Mouse (Mus musculus): ENCODE measurements at regions not wholly inside any gene's neighbourhood (a gene's known extent, or its start where the extent isn't known, plus 50 kb on each side); places are given as distances from the start of the nearest gene placed in this dataset.
"Not testable (repeated sequence)": the region's sequence is repeated elsewhere in the genome, so short reads cannot be mapped to it uniquely, and the experiment has no call there.

DNA sequence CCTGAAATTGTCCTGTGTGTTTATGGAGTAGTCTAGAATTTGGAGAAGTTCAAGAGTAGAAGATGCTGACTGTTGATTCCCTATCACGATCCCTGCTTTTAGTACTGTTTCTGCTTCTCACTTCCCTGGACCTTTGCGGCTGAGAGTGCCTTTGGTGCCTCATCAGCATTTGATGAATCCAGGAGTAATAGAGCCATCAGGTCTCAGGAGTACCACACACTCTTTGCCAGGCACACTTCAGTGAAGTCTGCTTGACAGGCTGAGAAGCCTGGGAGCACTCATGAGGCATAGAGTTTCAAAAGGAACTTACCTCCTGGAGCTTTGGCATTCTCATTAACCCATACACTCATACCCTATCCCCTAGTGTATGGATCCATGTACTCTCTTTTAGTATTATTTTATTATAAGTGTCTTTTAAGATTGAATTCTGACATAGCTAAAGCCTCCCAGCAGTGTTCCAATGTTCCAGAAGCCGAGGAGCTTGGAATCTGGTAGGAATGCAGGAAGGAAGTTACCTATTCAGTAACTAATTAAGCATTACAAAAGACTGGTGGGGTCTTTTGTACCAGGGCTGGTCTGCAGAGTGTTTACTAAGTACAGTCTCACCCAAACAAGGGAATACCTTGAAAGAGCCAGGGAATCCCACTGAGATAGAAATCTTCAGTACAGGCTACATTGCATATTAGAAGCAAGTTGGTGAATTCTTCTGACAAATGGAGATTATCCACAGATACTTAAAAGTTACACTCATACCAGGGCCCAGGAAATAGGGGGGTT, 139.7 kb downstream of the Tex13c3 start:
- not testable (repeated sequence) for H3K27ac ChIP-seq; H3K9ac ChIP-seq; ATAC-seq (ENCODE audit: low FRiP score); H3K4me3 ChIP-seq; H3K27me3 ChIP-seq; H3K4me1 ChIP-seq; H3K36me3 ChIP-seq; H3K9me3 ChIP-seq (replicated peaks); H3K4me2 ChIP-seq (replicated peaks)
- WGBS = 65% methylated on average over 3 of the region's 3 CpGs

GRCm38 (mm10) chrX:19313286-19313685, 167.8 kb downstream of the Tex13c3 start:
- Histone ChIP-seq H3K4me3 (no peak overlapping the region), H3K27ac (no peak overlapping the region), H3K36me3 (no peaks in the 10 kb centered on the region), H3K9me3 (replicated peaks) (no peaks in the 10 kb centered on the region), H3K4me2 (replicated peaks) (no peak overlapping the region), H3K9ac (no peak overlapping the region), H3K27me3 (no peaks in the 10 kb centered on the region), H3K4me1 (no peaks in the 10 kb centered on the region)
- WGBS = 78% methylated on average over 2 of the region's 2 CpGs
- ATAC-seq (ENCODE audit: low FRiP score) = no peak

DNA sequence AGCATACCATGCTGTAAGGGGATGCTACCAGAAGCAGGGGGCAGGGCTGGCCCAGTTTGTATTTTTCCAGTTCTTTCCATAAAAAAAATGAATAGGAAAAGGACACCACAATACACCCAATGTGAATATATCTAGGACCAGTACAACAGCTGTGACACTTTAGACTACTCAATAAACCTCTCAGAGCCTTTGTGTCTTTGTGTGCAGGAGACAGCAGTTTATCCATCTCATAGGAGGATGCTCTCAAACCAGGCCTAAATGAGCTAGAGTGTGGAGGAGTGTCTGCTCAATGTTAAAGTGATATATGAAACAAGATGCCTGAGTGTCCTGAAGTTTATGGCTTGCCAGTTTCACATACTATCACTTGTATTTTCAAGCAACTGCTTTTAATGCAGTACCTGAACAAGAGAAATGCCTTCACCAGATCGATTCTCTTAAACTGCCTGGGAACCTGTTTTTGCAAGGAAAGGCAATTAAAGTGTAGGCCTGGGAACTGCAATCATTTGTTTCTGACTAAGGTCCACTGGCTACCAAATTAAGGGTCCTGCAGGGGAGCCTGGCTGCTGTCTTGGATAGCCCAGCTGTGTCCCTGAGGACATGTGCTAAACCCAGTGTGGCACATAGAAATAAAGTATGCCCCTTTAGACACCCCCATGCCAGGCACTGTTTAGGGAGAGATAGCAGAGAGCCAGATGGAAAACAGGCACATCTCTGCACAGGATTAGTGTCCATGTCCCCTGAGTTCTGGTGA, 169.1 kb downstream of the Tex13c3 start:
- H3K27ac ChIP-seq = no peak overlapping the region
- no peak overlapping the region for H3K4me2 ChIP-seq (replicated peaks)
- H3K9ac ChIP-seq = no peak overlapping the region
- no peaks in the 10 kb centered on the region for H3K9me3 ChIP-seq (replicated peaks)
- no peaks in the 10 kb centered on the region for H3K4me1 ChIP-seq
- 67% methylated on average over 1 of the region's 1 CpGs for WGBS
- no peaks in the 10 kb centered on the region for H3K27me3 ChIP-seq
- no peaks in the 10 kb centered on the region for H3K36me3 ChIP-seq
- H3K4me3 ChIP-seq = no peak overlapping the region
- ATAC-seq (ENCODE audit: low FRiP score) = no peak

DNA sequence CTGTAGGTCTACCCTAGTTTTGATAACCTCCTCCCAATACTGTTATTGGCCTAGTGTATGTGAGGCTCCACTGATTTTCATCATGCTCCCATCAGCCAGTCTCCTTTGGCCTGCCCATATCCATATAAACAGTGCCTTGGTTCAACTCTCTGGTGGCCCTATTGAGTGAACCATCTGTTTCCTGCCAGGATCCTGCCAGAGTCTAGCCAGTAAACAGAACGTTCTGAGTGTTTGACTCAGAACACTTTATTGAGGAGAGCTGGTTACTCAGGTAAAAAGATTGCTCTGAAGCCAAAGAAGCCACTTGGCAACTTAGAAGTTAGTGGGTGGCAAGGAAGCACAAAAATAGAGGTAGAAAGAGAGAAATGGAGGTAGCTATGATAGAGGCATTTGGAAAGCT, 169.7 kb downstream of the Tex13c3 start:
- H3K27ac ChIP-seq = no peak overlapping the region
- no peak overlapping the region for H3K4me2 ChIP-seq (replicated peaks)
- no peaks in the 10 kb centered on the region for H3K4me1 ChIP-seq
- no peak for ATAC-seq (ENCODE audit: low FRiP score)
- H3K4me3 ChIP-seq = no peak overlapping the region
- no peaks in the 10 kb centered on the region for H3K36me3 ChIP-seq
- H3K9me3 ChIP-seq (replicated peaks) = no peaks in the 10 kb centered on the region
- H3K9ac ChIP-seq = no peak overlapping the region
- 42% methylated on average over 1 of the region's 1 CpGs for WGBS
- no peaks in the 10 kb centered on the region for H3K27me3 ChIP-seq

DNA sequence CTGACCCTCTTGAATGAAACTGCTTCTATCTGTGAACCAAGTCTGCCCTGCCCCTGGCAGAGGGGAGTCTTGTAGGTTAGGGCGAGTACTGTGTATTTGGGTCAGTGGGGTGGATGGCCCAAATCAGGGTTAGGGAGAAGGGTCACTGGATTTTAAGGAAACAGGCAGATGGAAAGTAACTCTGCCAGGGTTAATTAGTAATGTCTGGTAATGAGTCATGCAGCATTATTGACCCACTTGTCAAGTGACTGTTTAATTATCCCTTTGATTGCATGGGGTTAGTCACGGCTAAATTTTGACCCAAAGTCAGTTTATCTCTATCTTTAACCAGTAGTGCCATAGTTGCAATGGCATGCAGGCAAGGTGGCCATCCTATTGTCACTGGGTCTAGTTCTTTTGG, 192.9 kb downstream of the Tex13c3 start:
- no peak for ATAC-seq (ENCODE audit: low FRiP score)
- no peak overlapping the region for H3K4me3 ChIP-seq
- WGBS = 85% methylated on average over 2 of the region's 2 CpGs
- no peaks in the 10 kb centered on the region for H3K4me1 ChIP-seq
- no peaks in the 10 kb centered on the region for H3K27me3 ChIP-seq
- no peaks in the 10 kb centered on the region for H3K9me3 ChIP-seq (replicated peaks)
- no peak overlapping the region for H3K4me2 ChIP-seq (replicated peaks)
- no peak overlapping the region for H3K9ac ChIP-seq
- H3K36me3 ChIP-seq = no peaks in the 10 kb centered on the region
- no peak overlapping the region for H3K27ac ChIP-seq

DNA sequence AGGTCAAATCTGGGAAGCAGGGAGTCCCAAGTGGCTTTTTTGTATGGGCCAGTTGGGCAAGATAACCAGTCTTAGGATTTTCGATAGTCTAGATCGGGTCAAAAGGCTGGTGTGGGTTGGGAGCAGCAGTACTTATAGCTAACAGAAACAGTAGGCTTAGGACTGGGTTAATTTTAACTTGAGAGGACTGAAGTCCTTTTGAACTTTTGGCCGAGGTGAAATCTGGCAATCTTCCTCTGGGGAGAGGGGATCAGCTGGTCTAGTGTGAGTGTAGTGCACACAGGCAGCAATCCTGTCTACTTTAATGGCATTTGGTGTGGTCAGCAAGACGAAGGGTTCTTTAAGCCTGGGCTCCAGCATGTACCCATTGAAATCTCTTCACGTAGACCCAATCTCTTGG, 194.7 kb downstream of the Tex13c3 start:
- no peak overlapping the region for H3K9ac ChIP-seq
- no peak overlapping the region for H3K4me2 ChIP-seq (replicated peaks)
- no peaks in the 10 kb centered on the region for H3K27me3 ChIP-seq
- H3K27ac ChIP-seq = no peak overlapping the region
- no peak overlapping the region for H3K4me3 ChIP-seq
- H3K9me3 ChIP-seq (replicated peaks) = no peaks in the 10 kb centered on the region
- no peaks in the 10 kb centered on the region for H3K4me1 ChIP-seq
- no peak for ATAC-seq (ENCODE audit: low FRiP score)
- no peaks in the 10 kb centered on the region for H3K36me3 ChIP-seq
- WGBS = 87% methylated on average over 5 of the region's 5 CpGs

DNA sequence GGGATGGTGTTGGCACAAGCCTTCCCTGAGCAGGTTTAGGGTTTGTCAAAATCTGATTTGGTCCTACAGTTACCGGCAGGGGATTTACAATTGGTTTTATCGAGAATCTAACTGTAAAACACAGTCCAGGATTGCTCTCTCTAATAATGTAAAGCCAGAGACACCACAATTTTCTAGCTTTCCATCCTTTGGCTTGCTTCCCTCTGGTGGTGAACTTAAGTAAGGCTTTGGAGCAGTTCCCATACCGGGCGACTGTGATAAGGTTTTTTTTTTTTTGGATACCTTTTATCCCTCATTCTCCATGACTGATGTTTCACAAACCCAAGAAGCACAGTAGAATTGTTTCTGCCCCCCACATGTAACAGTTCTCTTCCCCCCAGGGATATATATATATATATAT, 195.3 kb downstream of the Tex13c3 start:
- Histone ChIP-seq H3K36me3 (no peaks in the 10 kb centered on the region), H3K27ac (no peak overlapping the region), H3K9me3 (replicated peaks) (no peaks in the 10 kb centered on the region), H3K9ac (no peak overlapping the region), H3K4me1 (no peaks in the 10 kb centered on the region), H3K27me3 (no peaks in the 10 kb centered on the region), H3K4me2 (replicated peaks) (no peak overlapping the region), H3K4me3 (no peak overlapping the region)
- ATAC-seq (ENCODE audit: low FRiP score) = no peak
- WGBS = 76% methylated on average over 4 of the region's 4 CpGs

GRCm38 (mm10) chrX:19283078-19283477, 198.0 kb downstream of the Tex13c3 start:
- Histone ChIP-seq H3K4me2 (replicated peaks) (no peak overlapping the region), H3K27me3 (no peaks in the 10 kb centered on the region), H3K27ac (no peak overlapping the region), H3K9me3 (replicated peaks) (no peaks in the 10 kb centered on the region), H3K36me3 (no peaks in the 10 kb centered on the region), H3K4me3 (no peak overlapping the region), H3K9ac (no peak overlapping the region), H3K4me1 (no peaks in the 10 kb centered on the region)
- no peak for ATAC-seq (ENCODE audit: low FRiP score)
- WGBS = 68% methylated on average over 3 of the region's 3 CpGs

DNA sequence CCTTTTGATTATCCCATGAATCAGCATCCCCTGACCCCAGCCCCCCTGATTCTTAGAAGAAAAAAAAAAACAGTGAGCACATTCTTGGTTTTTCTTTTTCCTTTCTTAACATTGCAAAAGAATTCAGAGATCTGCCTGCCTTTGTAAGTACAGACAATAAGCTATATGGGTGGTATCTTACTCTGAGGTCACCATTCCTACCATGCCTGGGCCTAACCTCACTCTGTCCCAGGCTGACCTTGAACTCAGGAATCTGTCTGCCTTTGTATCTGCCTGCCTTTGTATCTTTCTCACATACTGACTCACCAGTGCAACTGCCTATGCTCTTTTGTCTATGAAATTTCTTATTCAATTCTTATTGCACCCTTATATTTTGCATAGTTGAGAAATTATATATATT, 216.9 kb downstream of the Tex13c3 start:
- Histone ChIP-seq H3K4me3 (no peak overlapping the region), H3K27ac (no peak overlapping the region), H3K9me3 (replicated peaks) (no peaks in the 10 kb centered on the region), H3K9ac (no peak overlapping the region), H3K4me2 (replicated peaks) (no peak overlapping the region), H3K4me1 (no peaks in the 10 kb centered on the region), H3K27me3 (no peaks in the 10 kb centered on the region), H3K36me3 (no peaks in the 10 kb centered on the region)
- ATAC-seq (ENCODE audit: low FRiP score) = no peak

DNA sequence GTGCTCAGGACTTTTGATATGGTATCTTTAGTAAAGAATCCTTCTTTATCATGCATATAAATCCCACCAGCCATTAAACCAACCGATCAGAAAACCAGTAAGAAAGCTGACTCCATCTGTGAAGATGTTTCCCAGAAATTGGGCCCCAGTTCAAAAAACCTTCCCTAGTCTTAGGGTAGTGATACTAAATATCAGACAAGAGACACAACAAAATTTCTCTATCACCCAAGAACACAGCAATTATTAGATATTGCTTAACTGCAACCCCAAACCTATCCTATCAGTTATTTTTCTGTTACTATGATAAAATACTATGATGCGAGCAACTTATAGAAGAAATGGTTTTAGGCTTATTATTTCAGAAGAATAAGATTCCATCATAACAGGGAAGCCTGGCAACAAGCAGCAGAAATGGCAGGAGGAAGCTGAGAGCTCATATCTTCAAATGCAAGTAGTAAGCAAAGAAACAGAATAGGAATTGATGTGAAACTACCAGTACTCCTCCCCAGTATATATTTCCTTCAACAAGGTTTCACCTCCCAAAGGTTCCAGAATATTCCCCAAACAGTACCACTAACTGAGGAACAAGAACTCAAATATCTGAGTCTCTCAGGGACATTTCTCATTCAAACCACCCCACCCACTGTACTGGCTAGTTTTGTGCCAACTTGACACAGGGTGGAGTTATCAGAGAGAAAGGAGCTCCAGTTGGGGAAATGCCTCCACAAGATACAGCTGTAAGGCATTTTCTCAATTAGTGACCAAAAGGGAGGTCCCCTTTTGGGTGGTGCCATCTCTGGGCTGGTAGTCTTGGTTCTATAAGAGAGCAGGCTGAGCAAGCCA, 234.1 kb downstream of the Tex13c3 start:
- 88% methylated on average over 2 of the region's 2 CpGs for WGBS
- no peak overlapping the region for H3K27ac ChIP-seq
- no peak overlapping the region for H3K4me2 ChIP-seq (replicated peaks)
- no peak overlapping the region for H3K9ac ChIP-seq
- H3K4me1 ChIP-seq = no peaks in the 10 kb centered on the region
- no peaks in the 10 kb centered on the region for H3K36me3 ChIP-seq
- no peaks in the 10 kb centered on the region for H3K27me3 ChIP-seq
- H3K4me3 ChIP-seq = no peak overlapping the region
- ATAC-seq (ENCODE audit: low FRiP score) = no peak
- no peaks in the 10 kb centered on the region for H3K9me3 ChIP-seq (replicated peaks)

GRCm38 (mm10) chrX:19237738-19238261, 243.3 kb downstream of the Tex13c3 start:
- no peak overlapping the region for H3K27ac ChIP-seq
- H3K9ac ChIP-seq = peak overlapping the region; percentile 45
- no peaks in the 10 kb centered on the region for H3K9me3 ChIP-seq (replicated peaks)
- H3K4me1 ChIP-seq = no peaks in the 10 kb centered on the region
- H3K4me2 ChIP-seq (replicated peaks) = peak overlapping the region; percentile 67
- ATAC-seq (ENCODE audit: low FRiP score) = peak; percentile 91
- 24% methylated on average over 22 of the region's 26 CpGs for WGBS
- no peaks in the 10 kb centered on the region for H3K27me3 ChIP-seq
- peak overlapping the region; percentile 42 for H3K4me3 ChIP-seq
- no peaks in the 10 kb centered on the region for H3K36me3 ChIP-seq

- Histone ChIP-seq H3K27ac (no peak overlapping the region), H3K9me3 (replicated peaks) (no peaks in the 10 kb centered on the region), H3K27me3 (no peaks in the 10 kb centered on the region), H3K4me2 (replicated peaks) (peak overlapping the region; percentile 67), H3K4me1 (no peaks in the 10 kb centered on the region), H3K4me3 (peak overlapping the region; percentile 42), H3K36me3 (no peaks in the 10 kb centered on the region), H3K9ac (peak overlapping the region; percentile 45; the same call in 1 of the 2 replicates)
- peak; percentile 83 for ATAC-seq (ENCODE audit: low FRiP score)
- 22% methylated on average over 31 of the region's 31 CpGs for WGBS
These were observed 243.9 kb downstream of the Tex13c3 start for GRCm38 (mm10) chrX:19237048-19237737.

Data from hindbrain, embryonic 12.5 days (tissue).